Mouse (Mus musculus) cerebellum, adult 11-12 months (tissue): Measurements from ENCODE around the gene Usp54.

Experiments used
- DNase-seq: peaks from one replicate; pipeline ENCODE4 v3.0.0; 2022

Usp54 gene

DNA sequence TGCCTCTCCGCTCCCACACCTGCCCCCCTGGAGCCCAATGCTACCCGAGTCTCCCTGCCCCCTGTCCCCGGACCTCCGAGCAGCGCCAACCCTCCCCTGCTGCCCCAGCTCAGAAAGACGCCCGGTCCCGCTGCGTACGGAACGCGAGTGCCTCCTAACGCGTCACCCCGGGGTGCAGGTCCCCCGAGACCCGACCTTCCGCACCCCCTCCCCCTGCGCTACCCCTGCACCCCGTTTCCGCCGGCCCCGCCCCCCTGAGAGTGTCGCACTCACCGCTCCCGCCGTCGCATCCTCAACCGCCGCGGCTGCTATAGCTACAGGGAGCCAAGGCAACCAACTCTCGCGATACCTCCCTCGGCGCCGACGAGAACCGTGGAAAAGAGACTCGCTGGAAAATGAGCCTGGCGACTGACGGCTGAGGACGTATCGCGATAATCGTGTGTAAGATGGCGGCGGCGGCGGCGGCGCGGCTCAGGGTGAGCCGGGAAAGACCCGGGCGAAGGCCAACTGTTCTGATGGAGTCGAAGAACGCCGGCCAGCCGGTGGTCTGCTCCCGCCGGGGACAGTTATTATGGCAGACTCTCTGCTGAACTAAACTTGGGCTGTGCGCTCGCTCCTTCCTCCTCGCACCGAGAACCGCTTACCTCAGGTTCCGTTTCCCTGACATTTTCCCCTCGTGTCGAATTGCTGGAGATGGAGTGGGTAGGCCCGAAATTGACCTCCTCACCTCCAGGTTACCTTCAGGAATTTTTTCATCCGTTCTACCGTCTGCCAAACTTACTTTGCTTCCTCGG, at the start of gene Usp54:
Gene Usp54, minus strand, starts transcription at position 420 of the 794 bp plus-strand sequence.
- DNase-seq: peak; percentile 96

DNA sequence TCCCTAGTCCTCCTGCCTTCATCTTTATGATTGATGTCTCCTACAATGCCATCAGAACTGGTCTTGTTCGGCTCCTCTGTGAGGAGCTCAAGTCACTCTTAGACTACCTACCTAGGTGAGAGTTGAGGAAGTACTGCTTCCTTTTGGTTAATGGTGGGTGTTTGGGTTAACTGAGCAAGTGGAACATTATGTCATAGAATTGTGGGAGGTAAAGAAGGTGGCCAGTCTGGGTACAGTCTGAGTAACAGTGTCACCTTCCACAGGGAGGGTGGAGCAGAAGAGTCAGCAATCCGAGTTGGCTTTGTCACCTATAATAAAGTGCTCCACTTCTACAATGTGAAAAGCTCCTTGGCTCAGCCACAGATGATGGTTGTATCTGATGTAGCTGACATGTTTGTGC, 48.1 kb upstream of the Usp54 start:
- no peak for DNase-seq

DNA sequence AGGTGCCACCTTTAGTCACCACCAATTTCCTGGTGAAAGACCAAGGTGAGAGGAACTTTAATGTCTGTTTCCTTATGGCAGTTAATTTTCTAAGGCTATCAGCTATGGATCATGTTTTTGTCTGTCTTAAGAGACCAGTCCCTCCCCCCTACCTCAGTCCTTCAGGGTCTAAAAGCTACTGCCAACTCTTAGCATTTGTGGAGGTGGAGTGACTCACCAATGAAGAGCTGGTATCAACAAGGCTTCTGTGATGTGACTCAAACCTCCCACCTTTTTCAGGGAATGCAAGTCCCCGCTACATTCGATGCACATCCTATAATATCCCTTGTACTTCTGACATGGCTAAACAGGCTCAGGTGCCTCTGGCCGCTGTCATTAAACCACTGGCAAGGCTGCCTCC, 45.7 kb upstream of the Usp54 start:
- DNase-seq: no peak

DNA sequence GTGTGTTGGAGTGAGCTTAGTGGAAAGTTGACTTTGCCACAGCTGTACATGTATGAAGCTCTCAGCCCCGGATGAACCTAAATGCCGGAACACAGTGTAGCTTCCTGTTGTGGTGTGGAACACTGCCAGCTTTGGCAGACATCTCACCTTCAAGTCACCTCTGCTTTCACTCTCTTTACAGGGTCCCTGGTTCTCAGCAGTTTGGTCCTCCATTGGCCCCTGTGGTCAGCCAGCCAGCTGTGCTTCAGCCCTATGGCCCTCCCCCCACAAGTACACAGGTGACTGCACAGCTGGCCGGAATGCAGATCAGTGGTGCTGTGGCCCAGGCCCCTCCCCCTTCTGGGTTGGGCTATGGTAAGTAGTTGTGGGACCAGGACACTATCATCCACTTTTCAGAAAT, 41.6 kb upstream of the Usp54 start:
- no peak for DNase-seq

DNA sequence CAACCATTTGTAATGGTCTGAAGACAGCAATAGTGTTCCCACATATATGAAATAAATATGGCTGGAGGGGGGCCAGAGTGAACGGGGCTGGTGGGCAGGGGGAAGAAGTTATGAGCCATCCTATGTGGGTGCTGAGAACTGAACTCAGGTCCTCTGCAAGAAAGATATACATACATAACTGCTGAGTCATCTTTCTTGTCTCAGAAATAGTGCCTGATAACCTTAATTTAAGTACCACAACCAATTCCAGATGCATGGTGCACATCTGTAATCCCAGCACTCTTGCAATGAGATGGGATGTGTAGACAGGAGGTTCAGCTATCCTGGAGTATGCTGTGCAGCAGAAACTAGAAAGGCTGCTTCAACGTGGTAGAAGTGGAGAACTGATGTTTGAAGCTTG, 40.9 kb upstream of the Usp54 start:
- DNase-seq: no peak

DNA sequence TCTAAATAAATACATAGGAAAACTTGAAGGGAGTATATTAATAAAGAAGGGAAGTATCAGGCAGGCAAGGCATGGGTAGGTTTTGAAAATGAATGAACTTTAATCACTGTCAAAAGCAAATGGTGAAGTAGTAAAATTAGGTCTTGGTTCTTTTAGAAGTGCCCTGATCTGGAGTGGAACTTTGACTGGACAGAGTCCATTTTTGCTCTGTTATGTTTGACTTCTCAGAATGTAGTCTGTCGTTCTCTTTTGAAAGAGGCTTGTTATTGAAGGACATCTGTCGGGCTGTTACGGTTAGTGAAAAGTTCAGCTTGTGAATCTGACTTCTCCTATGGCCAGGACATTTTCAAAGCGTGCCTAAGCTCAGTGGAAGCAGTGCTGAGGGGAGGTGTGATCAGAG, 37.0 kb upstream of the Usp54 start:
- no peak for DNase-seq

DNA sequence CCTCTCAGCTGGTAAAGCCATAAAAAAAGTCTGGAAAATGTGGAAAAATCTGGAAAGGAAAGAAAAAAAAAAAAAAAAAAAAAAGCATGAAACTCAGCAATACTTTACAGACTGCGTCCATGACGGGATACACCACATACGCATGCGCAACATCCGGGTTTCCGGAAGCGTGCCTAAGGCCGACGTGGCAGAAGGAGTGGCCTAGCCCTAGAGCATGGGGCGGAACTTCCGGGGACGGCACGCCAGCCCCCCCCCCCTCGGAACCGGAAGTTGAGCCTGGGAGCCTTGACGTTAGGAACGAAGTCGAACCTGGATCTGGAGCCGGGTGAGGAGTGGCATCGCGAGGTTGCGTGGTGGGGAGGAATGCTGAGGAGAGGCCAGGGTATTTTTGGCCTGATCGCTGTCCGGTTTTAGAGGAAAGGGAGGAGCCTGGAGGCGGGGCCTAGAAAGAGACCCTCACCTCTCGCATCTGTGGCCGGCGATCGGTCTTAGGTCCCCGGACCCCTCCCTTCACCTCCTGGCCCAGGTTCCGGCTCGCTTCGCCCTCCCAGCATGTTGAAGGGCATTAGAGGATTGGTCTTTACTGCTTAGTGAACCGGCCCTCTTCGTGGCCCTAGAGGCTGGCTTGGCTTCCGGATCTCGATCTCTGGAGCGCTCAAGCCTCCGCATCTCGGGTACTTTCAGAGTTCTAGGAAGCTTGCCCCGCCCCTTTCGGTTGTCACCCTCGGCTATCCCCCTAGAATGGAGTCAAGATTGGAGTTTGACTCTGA, 33.4 kb upstream of the Usp54 start, which contains the start of gene Sec24c:
Gene Sec24c, plus strand, starts transcription at position 245 of the 770 bp plus-strand sequence.
- DNase-seq: peak; percentile 97

DNA sequence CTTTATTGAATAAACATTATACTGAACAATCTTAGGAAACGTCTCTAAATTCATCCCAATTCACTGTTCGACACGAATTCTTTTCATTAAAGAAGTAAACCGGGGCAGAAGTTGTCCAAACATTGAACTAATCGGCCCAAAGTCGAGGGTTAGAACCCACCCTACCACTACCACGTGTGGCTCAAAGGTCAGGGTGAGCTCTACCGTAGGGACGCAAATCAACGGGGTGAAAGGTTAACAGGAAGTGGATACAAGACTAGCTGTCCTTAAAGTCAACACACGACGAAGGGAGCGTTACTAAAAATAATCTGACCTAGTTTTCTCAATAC, 32.8 kb upstream of the Usp54 start:
- no peak for DNase-seq

DNA sequence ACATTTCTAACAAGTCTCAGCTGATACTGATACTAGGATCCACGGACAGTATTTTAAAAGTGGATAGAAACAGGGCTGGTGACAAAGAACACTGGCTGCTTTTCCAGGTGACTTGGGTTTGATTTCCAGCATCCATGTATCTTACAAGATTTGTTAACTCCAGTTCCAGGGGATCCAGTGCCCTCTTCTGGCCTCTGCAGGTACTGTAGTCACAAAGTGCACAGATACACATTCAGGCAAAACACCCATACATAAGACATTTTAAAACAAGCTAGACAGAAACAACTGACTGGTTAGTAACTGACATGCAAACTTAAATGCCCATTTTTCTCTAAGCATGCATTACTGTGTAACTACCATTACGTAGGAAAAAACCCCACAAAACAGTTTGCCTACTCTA, 32.1 kb upstream of the Usp54 start:
- no peak for DNase-seq

DNA sequence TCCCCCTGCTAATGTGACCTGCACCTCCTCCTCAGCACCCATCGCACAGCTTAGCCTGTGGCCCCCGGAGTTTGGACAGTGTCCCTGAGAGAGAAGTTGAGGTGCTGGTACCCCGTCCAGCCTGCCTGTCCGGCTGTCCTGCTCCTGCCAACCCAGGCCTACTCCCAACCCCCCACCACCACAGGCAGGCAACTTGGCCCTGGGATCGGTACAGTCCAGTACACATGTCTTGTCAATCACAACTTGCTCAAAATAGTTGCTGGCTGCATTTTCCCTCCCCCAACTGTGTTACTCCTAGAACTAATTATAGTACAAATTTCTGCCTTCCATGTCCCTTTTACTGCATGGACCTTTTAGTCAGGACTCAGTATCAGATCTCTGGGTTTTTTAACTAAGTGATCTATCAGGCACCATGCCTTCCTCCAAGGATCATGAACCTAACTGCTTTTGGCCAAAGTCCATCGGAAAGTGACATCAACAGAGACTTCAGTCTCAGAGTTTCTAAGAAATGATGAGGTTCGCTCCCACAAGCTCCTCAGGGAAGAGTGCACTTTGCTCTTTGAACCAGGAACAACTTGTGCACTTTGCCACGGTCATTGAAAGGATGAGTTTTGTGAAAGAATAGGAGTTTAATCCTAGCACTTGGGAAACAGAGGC, 27.4 kb upstream of the Usp54 start, which contains the start of gene Synpo2l:
Gene Synpo2l, minus strand, starts transcription at position 201 of the 657 bp plus-strand sequence.
- no peak for DNase-seq

DNA sequence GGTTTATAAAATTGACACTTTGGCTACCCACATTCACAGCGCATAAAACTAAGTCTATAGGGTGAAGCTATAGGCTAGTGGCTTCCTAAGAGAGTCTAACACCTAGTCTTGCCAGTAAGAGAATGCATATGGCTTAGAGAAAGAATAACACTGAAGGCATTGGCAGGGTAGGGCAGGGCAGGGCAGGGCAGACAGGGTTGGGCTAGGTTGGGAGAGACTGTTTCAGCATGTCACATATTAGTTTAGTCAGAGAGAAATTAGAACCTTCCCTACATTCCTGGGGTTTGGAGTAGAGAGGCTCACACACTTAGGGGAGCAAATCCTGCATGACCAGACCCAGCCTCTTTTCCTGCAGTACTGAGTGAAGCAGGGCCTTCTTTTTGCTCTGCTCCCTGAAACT, 26.6 kb upstream of the Usp54 start:
- no peak for DNase-seq

DNA sequence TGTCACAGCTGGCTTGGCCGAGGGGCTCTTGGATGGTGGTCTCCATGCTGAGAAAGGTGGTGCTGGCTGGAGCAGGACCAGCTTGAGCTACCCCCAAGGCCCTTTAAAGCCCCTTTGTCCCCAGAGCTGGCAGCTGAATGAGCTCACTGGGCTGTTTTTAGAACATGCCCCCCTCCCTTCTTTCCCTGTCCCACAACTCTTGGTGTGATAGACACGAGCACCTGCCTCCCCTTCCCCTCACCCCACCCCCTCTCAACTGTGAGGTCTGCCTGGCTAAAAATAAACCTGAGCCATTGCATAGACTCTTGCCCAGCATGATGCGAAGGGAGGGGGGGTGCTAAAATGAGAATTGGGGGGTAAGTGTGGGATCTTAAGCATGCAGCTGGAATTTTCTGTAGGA, 23.6 kb upstream of the Usp54 start:
- no peak for DNase-seq

DNA sequence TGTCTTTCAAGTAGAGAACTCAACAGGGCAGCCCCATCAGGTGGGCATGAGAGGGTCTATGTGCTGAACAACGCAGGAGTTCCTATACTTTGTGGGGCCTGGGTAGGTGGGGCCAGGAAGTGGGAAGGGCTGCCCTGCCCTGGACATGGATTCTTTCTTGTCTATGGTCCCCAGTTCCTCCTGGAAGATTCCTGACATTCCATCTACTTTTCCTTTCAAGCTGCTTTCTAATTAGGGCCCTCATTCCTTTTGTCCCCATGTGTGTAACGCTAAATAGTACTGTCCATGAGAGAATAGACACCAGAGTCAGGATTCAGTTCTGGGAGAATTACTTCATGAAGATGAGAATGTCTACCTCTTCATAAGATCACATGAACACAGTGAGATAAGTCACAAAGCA, 22.7 kb upstream of the Usp54 start:
- no peak for DNase-seq

DNA sequence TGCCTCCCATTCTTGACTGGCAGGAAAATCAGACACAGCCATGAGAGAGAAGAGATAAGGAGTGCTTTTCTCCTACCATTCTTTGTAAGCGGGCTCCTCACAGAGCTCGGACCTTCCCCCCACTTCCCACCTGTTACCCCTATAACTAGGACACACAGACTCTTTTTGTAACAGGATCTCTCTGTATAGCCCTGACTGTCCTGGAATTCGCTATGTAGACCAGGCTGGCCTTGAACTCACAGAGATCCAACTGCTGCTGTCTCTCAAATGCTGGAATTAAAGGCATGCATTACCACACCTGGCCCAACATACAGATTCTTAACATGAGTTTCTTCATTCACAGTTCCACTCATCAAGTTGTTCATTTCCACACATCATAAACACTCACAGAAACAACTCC, 21.9 kb upstream of the Usp54 start:
- no peak for DNase-seq

DNA sequence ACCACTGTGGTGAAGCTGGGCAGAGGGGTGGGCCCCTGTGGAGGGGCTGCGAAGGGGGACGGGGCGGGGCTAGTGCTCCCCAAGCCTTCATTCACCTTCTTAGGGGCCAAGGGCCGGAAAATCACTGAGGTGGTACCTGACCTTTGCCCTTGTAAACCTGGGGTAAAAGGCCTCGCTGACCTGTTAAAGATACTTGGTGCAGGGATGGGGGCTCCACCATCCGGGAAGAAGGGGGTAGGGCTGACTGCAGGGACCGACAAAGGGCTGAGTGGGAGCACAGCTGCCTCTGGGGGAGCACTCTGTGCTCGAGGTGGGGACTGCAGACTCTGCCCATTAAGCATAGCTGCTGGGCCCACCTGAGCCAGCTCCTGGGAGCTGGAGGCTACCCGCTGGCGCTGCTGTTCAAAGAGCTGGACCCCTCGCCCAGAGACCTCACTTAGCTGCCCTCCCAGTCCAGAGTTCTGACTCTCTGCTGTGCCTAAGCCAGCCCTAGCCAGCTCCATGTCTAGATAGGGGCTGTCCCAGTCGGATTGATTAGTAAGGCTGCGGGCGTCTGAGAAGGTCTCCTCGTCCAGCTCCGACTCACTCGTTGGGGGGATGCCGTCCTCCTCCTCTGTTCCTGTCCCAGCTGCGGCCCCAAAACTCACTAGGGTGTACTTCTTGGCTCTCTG, 20.9 kb upstream of the Usp54 start:
- DNase-seq: peak; percentile 47

DNA sequence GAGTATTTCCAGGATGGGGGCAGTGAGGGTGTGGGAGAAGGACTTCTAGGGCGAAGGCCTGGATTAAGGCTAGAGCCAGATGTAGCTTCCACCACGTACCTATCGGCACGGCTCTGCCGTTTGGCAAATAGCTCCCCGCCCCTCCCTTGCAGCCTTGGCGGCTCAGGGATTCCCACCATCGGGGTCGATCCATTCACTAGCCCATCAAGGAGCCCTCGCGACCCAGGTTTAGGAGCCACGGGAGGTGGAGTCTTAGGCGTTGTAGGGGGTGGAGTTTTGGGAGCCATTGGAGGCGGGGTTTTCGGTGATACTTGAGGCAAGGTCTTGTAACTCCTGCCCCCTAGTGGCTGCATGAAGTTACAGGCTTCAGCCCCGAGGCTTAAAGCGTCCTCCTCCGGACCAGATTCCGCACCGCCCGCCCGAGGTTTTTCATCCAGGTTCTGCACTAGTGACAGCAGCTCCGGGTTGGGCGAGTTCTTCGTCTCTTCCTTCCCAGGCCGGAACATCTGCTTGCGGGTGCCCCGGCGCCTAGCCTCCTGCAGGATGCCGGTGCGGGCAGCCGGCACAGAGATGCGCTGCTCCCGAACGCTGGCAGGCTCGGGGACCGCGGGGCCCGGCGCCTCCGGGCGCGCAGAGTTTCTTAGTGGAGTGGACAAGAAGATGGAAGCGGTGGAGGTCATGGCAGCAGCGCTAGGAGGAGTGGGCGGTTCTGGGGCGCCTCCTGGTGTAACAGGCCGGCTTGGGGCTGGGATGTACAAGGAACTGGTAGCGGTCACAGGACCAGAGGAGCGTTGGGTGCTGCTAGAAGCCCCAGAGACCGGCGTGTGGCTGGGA, 20.2 kb upstream of the Usp54 start:
- peak; percentile 95 for DNase-seq

DNA sequence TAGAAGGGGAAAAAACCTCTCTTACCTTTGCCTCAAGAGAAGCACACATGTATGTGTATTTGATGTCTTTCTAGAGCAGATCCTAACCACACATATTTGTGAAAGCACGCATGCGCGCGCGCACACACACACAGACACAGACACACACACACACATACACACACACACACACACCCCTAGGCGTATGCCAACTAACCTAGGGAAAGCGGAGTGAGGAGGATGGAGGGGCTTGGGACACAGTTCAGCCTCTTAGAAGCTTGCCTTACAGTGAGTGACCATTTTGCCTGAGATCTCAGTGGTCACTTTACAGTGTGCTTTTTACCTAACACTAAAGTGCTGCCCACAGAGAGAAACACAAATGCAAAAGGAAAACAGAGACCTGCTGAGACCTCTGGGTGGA, 18.8 kb upstream of the Usp54 start:
- no peak for DNase-seq

DNA sequence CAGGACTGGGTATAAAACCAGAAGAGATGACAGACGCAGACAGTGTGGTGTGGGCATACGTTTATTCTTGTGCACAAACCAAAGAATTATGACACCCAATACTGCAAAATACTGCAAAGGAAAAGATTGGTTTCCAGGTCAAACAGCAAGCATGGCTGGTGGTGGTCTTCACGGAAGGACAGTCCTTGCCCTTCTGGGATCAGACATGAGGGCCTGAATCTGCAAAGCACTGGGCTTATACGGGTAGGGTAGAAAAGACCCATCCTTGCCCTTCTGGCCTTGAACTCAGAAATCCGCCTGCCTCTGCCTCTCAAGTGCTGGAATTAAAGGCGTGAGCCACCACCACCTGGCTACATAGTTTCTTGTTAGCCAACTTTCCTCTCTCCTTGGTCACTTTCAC, 18.0 kb upstream of the Usp54 start:
- no peak for DNase-seq

DNA sequence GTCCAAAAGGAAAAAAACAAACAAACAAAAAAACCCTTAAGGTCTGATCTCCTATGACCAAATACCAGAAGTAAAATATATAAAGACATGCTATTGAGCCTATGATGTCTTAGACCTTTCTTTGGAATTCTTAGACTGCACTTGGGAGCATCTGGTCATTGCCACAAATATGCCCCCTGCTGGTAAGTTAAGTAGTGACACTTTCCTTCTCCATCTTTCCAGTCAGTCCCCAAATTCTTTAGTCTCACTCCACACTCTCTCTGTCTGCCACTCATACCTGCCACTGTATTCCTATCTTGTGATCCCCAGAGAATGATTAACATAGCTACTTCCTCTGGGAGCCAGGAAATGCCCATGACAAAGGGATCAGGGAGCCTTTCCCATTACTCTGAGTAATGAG, 17.5 kb upstream of the Usp54 start:
- no peak for DNase-seq

DNA sequence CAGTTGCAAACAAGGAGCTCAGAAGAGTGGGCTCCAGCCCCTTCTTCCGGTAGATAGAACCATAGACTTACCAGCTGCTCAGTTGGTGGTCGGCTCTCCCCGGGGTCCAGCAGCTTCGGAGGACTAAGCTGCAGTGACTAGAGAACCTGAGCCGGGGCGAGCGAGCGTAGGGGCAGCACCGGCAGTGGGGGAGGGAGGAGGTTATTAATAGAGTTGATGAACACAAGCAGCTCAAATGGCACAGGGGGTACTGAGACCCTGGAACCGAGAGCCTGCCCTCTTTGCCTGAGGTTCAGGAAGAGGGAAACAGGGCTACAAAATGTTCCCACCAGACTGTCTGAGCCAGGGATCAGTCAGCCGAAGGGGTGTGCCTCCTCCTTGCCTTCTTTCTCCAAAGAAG, 15.5 kb upstream of the Usp54 start, which contains the start of gene Myoz1:
Gene Myoz1, minus strand, starts transcription at position 180 of the 400 bp plus-strand sequence.
- DNase-seq: no peak

DNA sequence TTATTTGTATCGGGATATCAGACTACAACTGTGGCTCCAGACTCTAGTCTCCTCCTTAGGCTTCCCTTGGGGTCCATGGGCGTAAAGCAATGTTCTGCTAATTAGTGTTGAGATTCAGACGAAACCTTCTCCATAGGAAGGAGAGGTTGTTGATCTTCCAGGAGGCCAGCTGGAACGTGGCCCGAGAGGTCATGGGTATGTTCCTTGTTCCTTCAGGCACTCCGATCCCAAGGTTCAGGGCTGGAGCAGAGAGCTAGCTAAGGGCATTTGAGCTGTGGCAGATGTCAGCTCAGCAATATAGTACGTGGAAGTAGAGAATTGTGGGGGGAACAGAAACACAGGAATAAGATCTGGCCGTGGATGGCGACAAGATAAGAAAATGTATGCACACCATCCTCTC, 14.9 kb upstream of the Usp54 start:
- no peak for DNase-seq

DNA sequence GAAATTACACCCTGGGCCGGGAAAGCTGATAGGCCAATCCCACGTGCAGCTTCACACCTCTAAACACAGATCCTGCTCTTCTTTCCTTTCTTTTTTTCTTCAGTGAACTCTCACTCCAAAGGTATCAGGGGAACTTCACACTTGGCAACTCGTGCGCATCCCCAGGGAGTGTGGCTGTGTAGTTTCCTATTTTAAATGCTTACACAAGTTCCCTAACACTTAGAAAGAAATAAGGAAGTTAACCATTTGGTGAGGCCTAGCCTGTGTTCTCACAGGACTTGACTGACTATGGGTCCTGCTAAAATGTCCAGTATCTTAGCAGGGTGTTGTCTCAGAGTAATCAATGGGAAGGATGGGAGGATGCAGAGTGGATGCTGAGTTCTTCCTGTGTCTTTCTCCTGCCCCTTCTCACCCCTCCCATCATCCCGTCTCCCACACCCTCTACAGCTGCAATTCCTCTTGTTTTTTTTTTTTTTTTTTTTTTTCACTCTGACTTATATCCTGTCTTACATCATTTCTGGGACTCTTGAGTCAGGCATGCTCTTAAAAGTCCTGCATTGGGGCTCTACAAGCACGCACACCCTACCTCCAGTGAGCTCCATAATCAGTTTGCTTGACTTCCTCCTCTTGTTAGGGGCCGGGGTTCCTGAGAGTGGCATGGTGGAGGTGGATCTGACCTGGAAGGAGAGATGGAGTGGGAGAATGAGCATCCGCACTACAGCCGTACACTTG, 14.0 kb upstream of the Usp54 start:
- no peak for DNase-seq
